10 mouse cellular contexts compared by ENCODE assay signal in genomic region chr2:113534489-113534888, GRCm38 (mm10).
A peak's percentile ranks its signal among the peaks of the same experiment; 100 is the strongest.
DNase-seq lines count a peak whose midpoint lies in the region; ATAC-seq lines count a peak whose summit lies in the region.
"Had no signal": no experiment of that assay in that cellular context is flagged by ENCODE, and none has a peak within 500 bp of the region (broad histone marks: within the 10 kb centered on the region; RNA-seq: fewer than 3 reads in every experiment).

No protein-coding gene starts in this region.

- H3K4me3 ChIP-seq in midbrain, embryonic 14.5 days (replicated peaks; ENCODE audit: low read depth, low read length), result no peak overlapping the region
- no peak overlapping the region for H3K4me3 ChIP-seq in midbrain, embryonic 10.5 days
- no peak overlapping the region for H3K4me3 ChIP-seq in kidney, embryonic 14.5 days (ENCODE audit: low read length)
- H3K4me3 ChIP-seq: forebrain, embryonic 10.5 days; heart, embryonic 13.5 days; limb, embryonic 15.5 days had no signal

- H3K27me3 ChIP-seq in midbrain, embryonic 14.5 days (ENCODE audit: control insufficient read depth, insufficient read depth, low read length), result no peaks in the 10 kb centered on the region
- H3K27me3 ChIP-seq in midbrain, embryonic 10.5 days (ENCODE audit: low read depth, poor library complexity, severe bottlenecking), result no peaks in the 10 kb centered on the region
- H3K27me3 ChIP-seq in kidney, embryonic 14.5 days (ENCODE audit: control insufficient read depth, insufficient read depth, low read length), result no peaks in the 10 kb centered on the region
- H3K27me3 ChIP-seq: heart, embryonic 13.5 days; limb, embryonic 15.5 days had no signal

- 48% methylated on average over 6 of the region's 6 CpGs for WGBS in midbrain, embryonic 14.5 days
- WGBS in midbrain, embryonic 10.5 days, result 57% methylated on average over 6 of the region's 6 CpGs
- 67% methylated on average over 6 of the region's 6 CpGs for WGBS in kidney, embryonic 14.5 days

- H3K9ac ChIP-seq in midbrain, embryonic 14.5 days (replicated peaks; ENCODE audit: low read length), result no peak overlapping the region
- H3K9ac ChIP-seq in kidney, embryonic 14.5 days (ENCODE audit: low read depth, low read length), result no peak overlapping the region
- H3K9ac ChIP-seq: heart, embryonic 13.5 days; limb, embryonic 15.5 days had no signal

- no peaks in the 10 kb centered on the region for H3K36me3 ChIP-seq in midbrain, embryonic 14.5 days (ENCODE audit: control insufficient read depth, insufficient read depth, low read length)
- no peaks in the 10 kb centered on the region for H3K36me3 ChIP-seq in midbrain, embryonic 10.5 days
- H3K36me3 ChIP-seq in kidney, embryonic 14.5 days (ENCODE audit: control insufficient read depth, insufficient read depth, low read length), result no peaks in the 10 kb centered on the region; the same call in 1 of the 2 replicates
- H3K36me3 ChIP-seq: forebrain, embryonic 10.5 days; heart, embryonic 13.5 days; limb, embryonic 15.5 days had no signal

- H3K9me3 ChIP-seq in midbrain, embryonic 14.5 days (ENCODE audit: control insufficient read depth, low read length), result no peaks in the 10 kb centered on the region
- no peaks in the 10 kb centered on the region for H3K9me3 ChIP-seq in midbrain, embryonic 10.5 days (replicated peaks)
- no peaks in the 10 kb centered on the region for H3K9me3 ChIP-seq in kidney, embryonic 14.5 days (ENCODE audit: control insufficient read depth, low read length)
- H3K9me3 ChIP-seq: forebrain, embryonic 10.5 days; heart, embryonic 13.5 days; limb, embryonic 15.5 days had no signal

- DNase-seq in midbrain, embryonic 14.5 days, result peak; percentile 3
- DNase-seq in midbrain, embryonic 10.5 days (ENCODE audit: low spot score), result no peak
- DNase-seq in adrenal gland, postnatal 25 days, result peak; percentile 53
- DNase-seq in lung, adult 18-20 months, result peak; percentile 84 to 87
- peak; percentile 49 for DNase-seq in testis, postnatal 10 days (ENCODE audit: low spot score)
- no peak for DNase-seq in right cerebral cortex, adult 2 months (ENCODE audit: low spot score in 2 of 2)

- ATAC-seq in midbrain, embryonic 14.5 days (ENCODE audit: low FRiP score, low TSS enrichment), result no peak
- ATAC-seq in kidney, embryonic 14.5 days (ENCODE audit: low FRiP score, low TSS enrichment), result no peak

- H3K4me2 ChIP-seq in midbrain, embryonic 14.5 days (ENCODE audit: low read length), result no peak overlapping the region
- no peak overlapping the region for H3K4me2 ChIP-seq in kidney, embryonic 14.5 days (replicated peaks; ENCODE audit: low read depth, low read length)
- H3K4me2 ChIP-seq: heart, embryonic 13.5 days; limb, embryonic 15.5 days had no signal

- no peak overlapping the region for H3K27ac ChIP-seq in midbrain, embryonic 14.5 days (replicated peaks; ENCODE audit: low read depth, low read length)
- no peak overlapping the region for H3K27ac ChIP-seq in midbrain, embryonic 10.5 days (replicated peaks)
- no peak overlapping the region for H3K27ac ChIP-seq in kidney, embryonic 14.5 days (ENCODE audit: low read depth, low read length)
- H3K27ac ChIP-seq: forebrain, embryonic 10.5 days; limb, embryonic 15.5 days had no signal

- 0 out of 2 replicates have a peak, but pooled peaks cover 7% of the 10 kb centered on the region for H3K4me1 ChIP-seq in midbrain, embryonic 14.5 days (ENCODE audit: control insufficient read depth, insufficient read depth, low read length)
- peaks cover 23% of the 10 kb centered on the region for H3K4me1 ChIP-seq in midbrain, embryonic 10.5 days
- peaks cover 3% of the 10 kb centered on the region; the same call in 1 of the 2 replicates for H3K4me1 ChIP-seq in kidney, embryonic 14.5 days (ENCODE audit: control insufficient read depth, insufficient read depth, low read length)

Comparison
In these comparisons a context has a peak if more than half of its experiments do, and no peak if none do; other contexts are left out.
1. DNase-seq: peak in midbrain, embryonic 14.5 days (single experiment), adrenal gland, postnatal 25 days (single experiment), lung, adult 18-20 months (2 of 2) and testis, postnatal 10 days (single experiment); none in midbrain, embryonic 10.5 days (single experiment) and right cerebral cortex, adult 2 months (0 of 2).